8 mouse cellular contexts compared by ENCODE assay signal in the genomic region with DNA sequence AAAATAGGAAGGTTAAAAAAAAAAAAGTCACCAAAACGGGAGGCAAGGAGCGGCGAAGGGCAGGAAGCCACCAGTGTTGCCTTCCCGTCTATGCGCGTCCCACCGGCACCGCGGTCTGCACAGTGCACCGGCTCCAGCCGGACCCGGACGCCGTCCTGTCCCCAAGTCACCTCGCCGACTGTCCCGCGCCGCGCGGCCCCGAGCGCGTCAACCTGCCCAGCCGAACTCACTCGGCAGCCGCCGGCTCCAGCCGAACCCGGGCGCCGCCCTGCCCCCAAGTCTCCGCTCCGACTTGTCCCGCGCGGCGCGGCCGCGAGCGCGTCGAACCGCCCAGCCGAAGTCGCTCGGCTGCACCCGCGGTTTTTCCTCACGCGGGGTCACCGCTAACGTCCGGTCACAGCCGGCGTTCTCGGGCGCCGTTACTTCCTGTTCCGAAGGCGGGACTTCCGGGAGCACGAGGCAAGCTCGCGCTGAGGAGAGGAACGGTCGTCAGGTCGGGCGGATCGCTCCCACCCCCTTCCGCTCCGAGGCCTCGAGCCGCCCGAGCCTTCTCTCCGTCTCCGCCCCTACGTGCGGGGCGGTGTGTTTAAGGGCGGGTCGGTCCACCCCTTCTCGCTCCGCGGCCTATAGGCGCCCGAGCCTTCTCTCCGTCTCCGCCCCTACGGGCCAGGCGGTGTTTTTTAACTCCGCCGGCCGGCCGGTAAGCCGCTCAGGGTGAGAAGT. TPM values are rescaled to one million over a fixed set of nuclear protein-coding genes. Genes with fewer than 3 reads are reported as not detected.
DNase-seq lines count a peak whose midpoint lies in the region; ATAC-seq lines count a peak whose summit lies in the region.

Hccs (minus strand) TSS at position 428 of the 723 bp plus-strand sequence.

- H3K4me1 ChIP-seq in hindbrain, embryonic 12.5 days, result no peaks in the 10 kb centered on the region; the same call in 1 of the 2 replicates

- 19% methylated on average over 76 of the region's 97 CpGs for WGBS in hindbrain, embryonic 12.5 days

- peak; percentile 99 for ATAC-seq in hindbrain, embryonic 12.5 days (ENCODE audit: low FRiP score)

- no peaks in the 10 kb centered on the region for H3K9me3 ChIP-seq in hindbrain, embryonic 12.5 days (replicated peaks)

- DNase-seq in NIH3T3 (ENCODE audit: low read depth), result peak; percentile 93
- DNase-seq in cerebellum, postnatal 10 days, result peak; percentile 88 to 92
- DNase-seq in frontal cortex, postnatal 10 days (ENCODE audit: low spot score in 2 of 2), result peak; percentile 82 to 84
- peak; percentile 83 to 87 for DNase-seq in layer of hippocampus, postnatal 14 days (ENCODE audit: low spot score in 2 of 2)
- peak; percentile 86 for DNase-seq in lung, postnatal 14 days
- DNase-seq in retina, adult 2 months (ENCODE audit: low read depth, low spot score), result peak; percentile 75
- peak; percentile 81 to 92 for DNase-seq in thymus, postnatal 36 days

- peak within 1 kb of the TSS; percentile 80 for H3K27ac ChIP-seq in hindbrain, embryonic 12.5 days

- peak within 1 kb of the TSS; percentile 59 for H3K9ac ChIP-seq in hindbrain, embryonic 12.5 days

- no peaks in the 10 kb centered on the region for H3K36me3 ChIP-seq in hindbrain, embryonic 12.5 days

- H3K27me3 ChIP-seq in hindbrain, embryonic 12.5 days, result no peaks in the 10 kb centered on the region; the same call in 1 of the 2 replicates

- peak within 1 kb of the TSS; percentile 55 for H3K4me2 ChIP-seq in hindbrain, embryonic 12.5 days (replicated peaks)

- H3K4me3 ChIP-seq in hindbrain, embryonic 12.5 days, result peak within 1 kb of the TSS; percentile 54

RNA-seq across cellular contexts. Expression of gene Hccs, which starts in this region (rescaled TPM):
- polyA plus RNA-seq in hindbrain, embryonic 12.5 days (2016; fragmentation: Nextera tagmentation; extraction: Ambion mirVana), result 45.1 and 52.2 TPM in 2 replicates
- 10 to 100 TPM; 25.5 to 28.4 TPM for total RNA-seq in layer of hippocampus, postnatal 14 days (2021)

Comparison
In these comparisons a context has a peak if more than half of its experiments do, and no peak if none do; other contexts are left out.
1. Peak in every context shown above with its lines: DNase-seq, ATAC-seq, H3K4me3 ChIP-seq and H3K27ac ChIP-seq.